Mouse (Mus musculus): Measurements from ENCODE around the gene Srr. TPM values are rescaled to one million over a fixed set of nuclear protein-coding genes. Genes with fewer than 3 reads are reported as not detected.

Srr gene
- total RNA-seq (2022) = 10 to 100 TPM; 15.8 to 19.1 (median 17.0) TPM

DNA sequence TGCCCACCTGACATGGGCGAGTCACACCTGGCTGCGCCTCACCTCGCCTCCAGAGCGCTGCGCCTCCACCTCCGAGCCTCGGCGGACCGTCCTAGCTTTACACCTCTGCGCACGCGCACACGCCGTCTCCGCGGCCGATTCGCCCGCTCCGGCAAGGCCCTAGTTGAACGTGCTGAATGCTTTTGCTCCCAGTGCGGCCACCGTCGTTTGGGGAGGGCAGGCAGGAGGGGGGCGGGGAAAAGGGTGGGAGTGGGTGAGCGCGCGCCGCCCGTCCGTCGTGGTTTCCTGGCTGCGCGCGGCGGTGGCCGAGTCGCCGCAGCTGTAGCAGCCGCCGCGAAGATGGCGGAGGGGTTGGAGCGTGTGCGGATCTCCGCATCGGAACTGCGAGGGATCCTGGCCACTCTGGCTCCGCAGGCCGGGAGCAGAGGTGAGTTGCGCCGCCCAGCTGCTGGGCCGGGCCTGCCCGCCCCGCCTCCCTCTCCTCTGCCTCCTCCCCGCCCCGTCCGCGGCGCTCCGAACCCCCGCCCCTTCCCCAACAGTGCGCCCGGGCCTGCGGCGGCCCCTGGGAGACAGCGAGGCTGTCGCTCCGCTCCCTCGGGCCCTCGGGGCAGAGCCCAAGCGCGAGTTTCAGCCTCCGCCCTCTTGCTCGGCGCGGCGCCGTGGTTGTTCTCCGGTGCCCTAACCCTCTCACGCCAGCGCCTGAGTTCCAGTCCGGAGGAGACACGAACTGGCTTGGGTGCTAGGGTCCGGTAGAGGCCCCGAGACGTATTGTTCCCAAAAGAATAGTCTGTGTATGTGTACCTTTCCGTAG, at the start of gene Srr, which contains the start of gene Smg6:
Gene Srr, minus strand, starts transcription at position 372 of the 811 bp plus-strand sequence.
Gene Smg6, plus strand, starts transcription at position 247 of the 811 bp plus-strand sequence.
- DNase-seq (ENCODE audit: low spot score in 2 of 2) = peak; percentile 79 to 88

- no peak for DNase-seq (ENCODE audit: low spot score in 2 of 2)
Observed at GRCm38 (mm10) chr11:74974615-74975014, 48.9 kb upstream of the Srr start.

- no peak for DNase-seq (ENCODE audit: low spot score in 2 of 2)
Observed at GRCm38 (mm10) chr11:74973290-74974157, 47.8 kb upstream of the Srr start.

- DNase-seq (ENCODE audit: low spot score in 2 of 2) = no peak
Observed at GRCm38 (mm10) chr11:74965516-74965915, 39.8 kb upstream of the Srr start.

GRCm38 (mm10) chr11:74962846-74963407, 37.2 kb upstream of the Srr start:
- no peak for DNase-seq (ENCODE audit: low spot score in 2 of 2)

DNA sequence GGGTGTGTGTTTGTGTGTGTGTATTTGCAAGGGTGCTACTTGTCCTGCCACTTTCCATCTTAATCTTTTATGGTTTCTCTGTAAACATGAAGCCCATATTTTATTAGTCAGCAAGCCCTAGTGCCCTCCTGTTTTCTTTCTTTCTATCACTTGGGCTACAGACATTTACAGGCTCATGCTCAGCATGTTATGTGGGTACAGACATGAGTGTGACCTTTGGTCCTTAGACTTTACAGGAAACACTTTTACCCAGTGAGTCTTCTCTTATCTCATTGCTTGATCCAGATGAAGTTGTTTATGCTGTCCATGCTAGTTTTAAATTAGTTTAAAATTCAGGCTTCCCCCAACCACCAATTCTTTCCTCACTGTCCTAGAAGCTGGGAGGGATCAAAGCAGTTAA, 36.2 kb upstream of the Srr start:
- DNase-seq (ENCODE audit: low spot score in 2 of 2) = no peak

DNA sequence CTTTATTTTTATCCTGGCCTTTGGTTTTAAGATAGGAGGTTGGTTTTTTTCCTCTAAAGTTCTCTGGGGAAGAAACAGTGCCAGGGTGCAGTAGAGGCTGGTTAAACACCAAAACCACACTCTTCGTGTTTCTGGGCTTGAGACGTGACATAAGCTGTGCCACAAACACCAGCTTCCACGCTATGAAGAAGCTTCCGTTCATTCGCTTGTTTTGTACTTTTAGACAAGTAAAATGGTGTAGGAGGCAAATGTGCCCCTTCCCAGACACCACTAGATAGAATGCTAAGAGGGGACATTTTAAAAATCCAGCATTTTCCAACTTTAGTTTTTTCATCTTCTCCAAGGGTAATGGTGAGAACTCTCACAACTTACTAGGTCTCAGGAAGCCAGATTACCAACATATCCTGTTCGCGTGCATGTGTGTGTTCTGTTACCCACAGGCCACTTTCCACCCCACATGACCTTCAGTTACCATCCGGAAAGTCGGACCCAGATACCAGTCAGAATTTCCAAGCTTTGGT, 34.3 kb upstream of the Srr start:
- no peak for DNase-seq (ENCODE audit: low spot score in 2 of 2)

DNA sequence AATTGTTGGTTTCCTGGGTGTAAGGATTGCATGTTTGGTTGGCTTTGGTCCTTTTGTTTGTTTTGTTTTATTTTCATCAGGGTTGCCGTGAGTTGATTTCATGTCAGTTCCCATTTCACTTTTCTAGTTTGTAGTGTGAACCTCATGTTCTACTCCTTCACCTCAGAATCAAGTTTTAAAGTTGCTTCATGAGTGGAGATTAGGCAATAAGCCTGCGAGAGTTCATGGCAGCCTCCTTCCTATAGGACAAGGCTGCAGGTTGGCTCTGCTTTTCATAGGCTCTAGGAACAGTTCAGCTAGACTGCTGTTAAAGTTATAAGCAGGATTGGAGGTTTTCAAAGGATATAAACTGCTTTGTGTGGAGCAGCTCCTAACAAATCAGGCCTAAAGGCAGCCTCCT, 33.8 kb upstream of the Srr start:
- DNase-seq (ENCODE audit: low spot score in 2 of 2) = no peak

- DNase-seq (ENCODE audit: low spot score in 2 of 2) = no peak
Observed at GRCm38 (mm10) chr11:74957600-74957999, 31.9 kb upstream of the Srr start.

DNA sequence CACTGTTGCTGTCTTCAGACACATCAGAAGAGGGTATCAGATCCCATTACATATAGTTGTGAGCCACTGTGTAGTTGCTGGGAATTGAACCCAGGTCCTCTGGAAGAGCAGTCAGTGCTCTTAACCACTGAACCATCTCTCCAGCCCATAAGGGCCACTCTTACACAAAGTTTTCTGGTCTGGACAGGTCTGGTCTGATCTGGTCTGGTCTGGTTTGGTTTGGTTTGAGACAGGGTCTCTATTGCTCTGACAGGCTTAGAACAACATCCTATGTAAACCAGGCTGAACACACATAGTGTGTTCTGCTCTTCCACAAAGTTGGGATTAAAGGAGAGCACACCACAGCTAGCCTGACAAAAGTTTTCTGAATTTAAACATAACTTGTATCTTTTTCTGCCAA, 30.3 kb upstream of the Srr start:
- DNase-seq (ENCODE audit: low spot score in 2 of 2) = no peak

- DNase-seq (ENCODE audit: low spot score in 2 of 2) = no peak
Observed at GRCm38 (mm10) chr11:74954901-74955300, 29.2 kb upstream of the Srr start.

GRCm38 (mm10) chr11:74946348-74946747, 20.6 kb upstream of the Srr start:
- no peak for DNase-seq (ENCODE audit: low spot score in 2 of 2)

DNA sequence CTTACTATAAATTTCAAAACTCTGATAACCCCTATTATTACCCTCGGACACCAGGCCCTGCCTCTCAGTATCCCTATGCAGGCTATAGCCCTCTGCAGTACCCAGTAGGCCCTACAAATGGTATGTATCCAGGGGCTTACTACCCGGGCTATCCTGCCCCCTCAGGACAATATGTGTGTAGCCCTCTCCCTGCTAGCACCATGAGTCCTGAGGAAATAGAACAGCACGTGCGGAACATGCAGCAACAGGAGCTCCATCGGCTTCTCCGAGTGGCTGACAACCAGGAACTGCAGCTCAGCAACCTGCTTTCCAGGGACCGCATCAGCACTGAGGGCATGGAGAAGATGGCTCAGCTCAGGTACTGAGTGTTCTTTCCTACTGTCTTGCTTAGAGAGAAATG, 4.6 kb upstream of the Srr start:
- no peak for DNase-seq (ENCODE audit: low spot score in 2 of 2)

- no peak for DNase-seq (ENCODE audit: low spot score in 2 of 2)
Observed at GRCm38 (mm10) chr11:74929111-74929510, 3.4 kb upstream of the Srr start.

GRCm38 (mm10) chr11:74927236-74927725, 1.5 kb upstream of the Srr start:
- no peak for DNase-seq (ENCODE audit: low spot score in 2 of 2)

DNA sequence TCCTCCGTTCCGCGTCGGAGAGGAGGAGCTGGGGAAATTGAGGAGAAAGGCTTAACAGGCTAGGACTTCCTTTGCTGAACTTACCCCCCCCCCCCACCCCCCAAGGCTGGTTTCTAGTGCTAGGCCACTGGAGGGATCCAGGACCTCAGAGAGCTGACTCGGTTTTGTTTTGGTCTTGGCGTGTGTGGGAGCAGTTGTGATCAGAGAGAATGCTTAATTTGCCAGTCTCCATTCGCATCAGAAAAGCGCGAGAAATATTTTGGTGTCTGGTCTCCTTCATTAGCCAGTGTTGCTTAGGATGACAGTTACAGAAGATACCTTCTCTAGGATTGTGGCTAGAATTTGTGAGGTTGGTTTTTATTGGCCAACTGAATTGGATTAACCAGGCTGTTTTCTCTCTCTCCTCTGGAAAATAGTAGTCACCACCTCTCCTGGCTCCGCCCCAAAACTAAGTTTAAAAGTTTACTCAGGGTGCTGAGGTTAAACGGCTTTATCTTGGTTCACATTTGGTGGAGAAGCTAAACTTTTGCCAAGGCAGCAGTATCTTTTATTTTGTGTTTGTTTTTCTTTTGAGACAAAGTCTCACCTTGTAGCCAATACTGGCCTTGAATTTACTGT, 749 bp upstream of the Srr start:
- peak in 1 of 2 experiments; percentile 5 for DNase-seq (ENCODE audit: low spot score in 2 of 2)

- DNase-seq (ENCODE audit: low spot score in 2 of 2) = no peak
Observed at GRCm38 (mm10) chr11:74924149-74924548, 1.6 kb downstream of the Srr start.

- no peak for DNase-seq (ENCODE audit: low spot score in 2 of 2)
Observed at GRCm38 (mm10) chr11:74919249-74919648, 6.5 kb downstream of the Srr start.

DNA sequence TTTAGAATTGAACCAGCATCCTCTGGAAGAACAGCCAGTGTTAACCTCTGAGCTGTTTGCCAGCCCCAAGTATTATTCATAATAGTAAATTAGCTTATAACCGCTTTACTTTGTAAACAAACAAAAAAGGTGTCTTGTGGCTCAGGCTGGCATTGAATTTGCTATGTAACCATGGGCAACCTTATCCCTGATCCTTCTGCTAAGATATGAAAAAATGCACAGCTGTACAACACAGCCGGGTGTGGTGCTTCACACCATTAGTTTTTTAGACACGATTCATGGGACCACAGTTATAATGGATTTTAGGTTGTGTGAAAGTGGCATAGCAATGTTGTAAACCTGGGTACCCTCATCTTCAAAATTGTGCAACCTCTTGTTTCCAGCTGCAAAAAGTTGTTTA, 13.3 kb downstream of the Srr start:
- DNase-seq (ENCODE audit: low spot score in 2 of 2) = no peak

DNA sequence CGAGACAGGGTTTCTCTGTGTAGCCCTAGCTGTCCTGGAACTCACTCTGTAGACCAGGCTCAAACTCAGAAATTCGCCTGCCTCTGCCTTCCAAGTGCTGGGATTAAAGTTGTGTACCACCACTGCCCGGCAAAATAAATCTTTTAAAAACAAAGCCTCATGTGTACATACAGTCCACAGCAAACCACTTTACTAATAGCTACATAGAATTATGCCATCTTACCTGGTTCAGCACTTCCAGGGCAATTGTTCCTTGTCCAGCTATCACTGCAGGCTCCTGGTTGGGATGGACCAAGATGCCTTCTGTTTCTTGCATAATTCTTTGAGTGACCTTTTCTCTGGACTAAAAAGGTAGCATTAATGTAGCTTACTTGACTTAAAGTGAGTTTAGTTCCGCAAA, 15.8 kb downstream of the Srr start:
- no peak for DNase-seq (ENCODE audit: low spot score in 2 of 2)

Data from gastrocnemius, adult 8-10 months (tissue).